Mouse (Mus musculus): ENCODE measurements around the gene Prr15l. TPM values are rescaled to one million over a fixed set of nuclear protein-coding genes. Genes with fewer than 3 reads are reported as not detected.
A peak's percentile ranks its signal among the peaks of the same experiment; 100 is the strongest.

The Prr15l gene
- total and polyA plus RNA-seq, 2 experiments = 0.46 to 0.64 TPM

GRCm38 (mm10) chr11:96982355-96982754 is 54.5 kb downstream of the Prr15l start:
- no peak overlapping the region for H3K4me3 ChIP-seq (ENCODE audit: insufficient read depth, low read depth, low read length)
- no peak overlapping the region for H3K27ac ChIP-seq (replicated peaks; ENCODE audit: insufficient read depth, low read depth, low read length)
- 7% methylated on average over 7 of the region's 7 CpGs for WGBS
- H3K4me1 ChIP-seq (ENCODE audit: control insufficient read depth, insufficient read depth, low read length) = peaks cover 4% of the 10 kb centered on the region
- DNase-seq (ENCODE audit: extremely low read depth, low read depth, low spot score) = peak; percentile 57
- H3K9ac ChIP-seq (ENCODE audit: low read depth, low read length) = no peak overlapping the region
- H3K36me3 ChIP-seq (ENCODE audit: control insufficient read depth, insufficient read depth, low read length) = no peaks in the 10 kb centered on the region
- H3K27me3 ChIP-seq (ENCODE audit: control insufficient read depth, insufficient read depth, low read length) = no peaks in the 10 kb centered on the region
- H3K79me2 ChIP-seq (ENCODE audit: control insufficient read depth, insufficient read depth, low read length) = no peaks in the 10 kb centered on the region
- no peak for TF ChIP-seq POLR2A (IDR thresholded peaks at IDR 0.05; ENCODE audit: extremely low read depth, insufficient read depth, low read length)
- TF ChIP-seq CTCF (IDR thresholded peaks at IDR 0.05; ENCODE audit: low read depth, low read length) = peak; percentile 96

- H3K4me1 ChIP-seq (ENCODE audit: control insufficient read depth, insufficient read depth, low read length) = peaks cover 4% of the 10 kb centered on the region
- no peak within 1 kb of the TSS for H3K27ac ChIP-seq (replicated peaks; ENCODE audit: insufficient read depth, low read depth, low read length)
- no peaks in the 10 kb centered on the region for H3K79me2 ChIP-seq (ENCODE audit: control insufficient read depth, insufficient read depth, low read length)
- no peak for TF ChIP-seq POLR2A (IDR thresholded peaks at IDR 0.05; ENCODE audit: extremely low read depth, insufficient read depth, low read length)
- TF ChIP-seq CTCF (IDR thresholded peaks at IDR 0.05; ENCODE audit: low read depth, low read length) = no peak
- WGBS = 78% methylated on average over 7 of the region's 7 CpGs
- no peak for DNase-seq (ENCODE audit: extremely low read depth, low read depth, low spot score)
- no peaks in the 10 kb centered on the region for H3K36me3 ChIP-seq (ENCODE audit: control insufficient read depth, insufficient read depth, low read length)
- no peaks in the 10 kb centered on the region for H3K27me3 ChIP-seq (ENCODE audit: control insufficient read depth, insufficient read depth, low read length)
- H3K4me3 ChIP-seq (ENCODE audit: insufficient read depth, low read depth, low read length) = no peak within 1 kb of the TSS
- H3K9ac ChIP-seq (ENCODE audit: low read depth, low read length) = no peak within 1 kb of the TSS
Measured at GRCm38 (mm10) chr11:96982859-96983258, 55.0 kb downstream of the Prr15l start, which contains the start of gene Sp2. Gene Sp2, minus strand, starts transcription at chr11:96982959.

- Histone ChIP-seq H3K27ac (replicated peaks; ENCODE audit: insufficient read depth, low read depth, low read length) (no peak overlapping the region), H3K4me3 (ENCODE audit: insufficient read depth, low read depth, low read length) (no peak overlapping the region), H3K79me2 (ENCODE audit: control insufficient read depth, insufficient read depth, low read length) (no peaks in the 10 kb centered on the region), H3K4me1 (ENCODE audit: control insufficient read depth, insufficient read depth, low read length) (no peaks in the 10 kb centered on the region), H3K36me3 (ENCODE audit: control insufficient read depth, insufficient read depth, low read length) (no peaks in the 10 kb centered on the region), H3K9ac (ENCODE audit: low read depth, low read length) (no peak overlapping the region), H3K27me3 (ENCODE audit: control insufficient read depth, insufficient read depth, low read length) (no peaks in the 10 kb centered on the region)
- 53% methylated on average over 4 of the region's 4 CpGs for WGBS
- no peak for TF ChIP-seq POLR2A (IDR thresholded peaks at IDR 0.05; ENCODE audit: extremely low read depth, insufficient read depth, low read length)
- DNase-seq (ENCODE audit: extremely low read depth, low read depth, low spot score) = no peak
Measured at GRCm38 (mm10) chr11:96984903-96985302, 57.0 kb downstream of the Prr15l start.

- no peak for TF ChIP-seq CTCF (IDR thresholded peaks at IDR 0.05; ENCODE audit: low read depth, low read length)
- TF ChIP-seq POLR2A (IDR thresholded peaks at IDR 0.05; ENCODE audit: extremely low read depth, insufficient read depth, low read length) = no peak
- Histone ChIP-seq H3K27ac (replicated peaks; ENCODE audit: insufficient read depth, low read depth, low read length) (no peak overlapping the region), H3K36me3 (ENCODE audit: control insufficient read depth, insufficient read depth, low read length) (no peaks in the 10 kb centered on the region), H3K79me2 (ENCODE audit: control insufficient read depth, insufficient read depth, low read length) (no peaks in the 10 kb centered on the region), H3K4me1 (ENCODE audit: control insufficient read depth, insufficient read depth, low read length) (no peaks in the 10 kb centered on the region), H3K9ac (ENCODE audit: low read depth, low read length) (no peak overlapping the region), H3K4me3 (ENCODE audit: insufficient read depth, low read depth, low read length) (no peak overlapping the region), H3K27me3 (ENCODE audit: control insufficient read depth, insufficient read depth, low read length) (no peaks in the 10 kb centered on the region)
- WGBS = 77% methylated on average over 3 of the region's 3 CpGs
- no peak for DNase-seq (ENCODE audit: extremely low read depth, low read depth, low spot score)
Measured at GRCm38 (mm10) chr11:96986463-96986862, 58.6 kb downstream of the Prr15l start.

Other genes with a start within 250 kb of the Prr15l start
- 6.3 and 7.5 TPM in 2 replicates for gene Snx11, start 150.5 kb upstream of the Prr15l start, total RNA-seq (2014; rRNA removed)
- gene Snx11, start 150.5 kb upstream of the Prr15l start, polyA plus RNA-seq (2012; rRNA removed) = 7.8 and 8.1 TPM in 2 replicates
- gene Cbx1, start 139.0 kb upstream of the Prr15l start, total RNA-seq (2014; rRNA removed) = 16.0 and 16.8 TPM in 2 replicates
- gene Cbx1, start 139.0 kb upstream of the Prr15l start, polyA plus RNA-seq (2012; rRNA removed) = 9.2 and 9.7 TPM in 2 replicates
- 41.3 and 45.0 TPM in 2 replicates for gene Nfe2l1, start 98.1 kb upstream of the Prr15l start, total RNA-seq (2014; rRNA removed)
- gene Nfe2l1, start 98.1 kb upstream of the Prr15l start, polyA plus RNA-seq (2012; rRNA removed) = 106 and 107 TPM in 2 replicates
- gene Copz2, start 78.2 kb upstream of the Prr15l start, total RNA-seq (2014; rRNA removed) = 17.2 and 20.7 TPM in 2 replicates
- gene Copz2, start 78.2 kb upstream of the Prr15l start, polyA plus RNA-seq (2012; rRNA removed) = 43.5 and 48.2 TPM in 2 replicates
- gene Cdk5rap3, start 11.6 kb upstream of the Prr15l start, total RNA-seq (2014; rRNA removed) = 44.1 and 52.2 TPM in 2 replicates
- gene Cdk5rap3, start 11.6 kb upstream of the Prr15l start, polyA plus RNA-seq (2012; rRNA removed) = 36.6 and 50.5 TPM in 2 replicates
- 113 and 126 TPM in 2 replicates for gene Pnpo, start 15.9 kb downstream of the Prr15l start, total RNA-seq (2014; rRNA removed)
- gene Pnpo, start 15.9 kb downstream of the Prr15l start, polyA plus RNA-seq (2012; rRNA removed) = 170 and 175 TPM in 2 replicates
- 0.28 and 0.54 TPM in 2 replicates for gene Sp2, start 54.9 kb downstream of the Prr15l start, total RNA-seq (2014; rRNA removed)
- gene Sp2, start 54.9 kb downstream of the Prr15l start, polyA plus RNA-seq (2012; rRNA removed) = 3.4 and 3.8 TPM in 2 replicates
- under 0.01 and 0.09 TPM in 2 replicates for gene Sp6, start 85.3 kb downstream of the Prr15l start, total RNA-seq (2014; rRNA removed)
- gene Sp6, start 85.3 kb downstream of the Prr15l start, polyA plus RNA-seq (2012; rRNA removed) = 0.04 and 0.05 TPM in 2 replicates
- 39.5 and 41.9 TPM in 2 replicates for gene Scrn2, start 101.8 kb downstream of the Prr15l start, total RNA-seq (2014; rRNA removed)
- gene Scrn2, start 101.8 kb downstream of the Prr15l start, polyA plus RNA-seq (2012; rRNA removed) = 56.6 and 58.3 TPM in 2 replicates
- gene Lrrc46, start 113.3 kb downstream of the Prr15l start, total RNA-seq (2014; rRNA removed) = 0.28 and 1.1 TPM in 2 replicates
- 1.0 and 1.1 TPM in 2 replicates for gene Lrrc46, start 113.3 kb downstream of the Prr15l start, polyA plus RNA-seq (2012; rRNA removed)
- 19.5 and 29.2 TPM in 2 replicates for gene Mrpl10, start 113.5 kb downstream of the Prr15l start, total RNA-seq (2014; rRNA removed)
- 86.8 and 120 TPM in 2 replicates for gene Mrpl10, start 113.5 kb downstream of the Prr15l start, polyA plus RNA-seq (2012; rRNA removed)
- gene Osbpl7, start 122.5 kb downstream of the Prr15l start, total RNA-seq (2014; rRNA removed) = 1.1 and 1.7 TPM in 2 replicates
- 1.7 and 2.2 TPM in 2 replicates for gene Osbpl7, start 122.5 kb downstream of the Prr15l start, polyA plus RNA-seq (2012; rRNA removed)
- gene Tbx21, start 187.2 kb downstream of the Prr15l start, total RNA-seq (2014; rRNA removed) = 0.09 and 0.13 TPM in 2 replicates
- 0.22 and 0.38 TPM in 2 replicates for gene Tbx21, start 187.2 kb downstream of the Prr15l start, polyA plus RNA-seq (2012; rRNA removed)
- 1.0 and 1.9 TPM in 2 replicates for gene Tbkbp1, start 223.4 kb downstream of the Prr15l start, total RNA-seq (2014; rRNA removed)
- gene Tbkbp1, start 223.4 kb downstream of the Prr15l start, polyA plus RNA-seq (2012; rRNA removed) = 6.1 and 6.4 TPM in 2 replicates

Measured in liver, adult 2 months (tissue).